Mouse (Mus musculus): Measurements from ENCODE around the gene Bicra. TPM values are rescaled to one million over a fixed set of nuclear protein-coding genes. Genes with fewer than 3 reads are reported as not detected.

Bicra gene
- polyA plus RNA-seq, 1 experiment from 2014 or later = 2.3 TPM

GRCm38 (mm10) chr7:16045538-16045937, 2.2 kb downstream of the Bicra start:
- Histone ChIP-seq H3K27me3 (replicated peaks; ENCODE audit: insufficient read depth, low read length) (no peaks in the 10 kb centered on the region), H3K36me3 (ENCODE audit: insufficient read depth, low read length) (no peaks in the 10 kb centered on the region), H3K9ac (replicated peaks; ENCODE audit: low read depth) (no peak overlapping the region), H3K9me3 (ENCODE audit: low read length) (no peaks in the 10 kb centered on the region), H3K4me3 (ENCODE audit: low read depth, low read length) (no peak overlapping the region), H3K4me1 (ENCODE audit: insufficient read depth, low read depth, low read length) (peaks cover 20% of the 10 kb centered on the region; the same call in 1 of the 2 replicates), H3K4me2 (replicated peaks; ENCODE audit: low read depth, low read length) (peak overlapping the region; percentile 93), H3K27ac (ENCODE audit: low read length) (peak overlapping the region; percentile 95)
- WGBS = 54% methylated on average over 2 of the region's 2 CpGs
- ATAC-seq (no peak), DNase-seq (ENCODE audit: low spot score) (no peak)
- TF ChIP-seq CTCF (IDR thresholded peaks at IDR 0.05) (no peak), EP300 (IDR thresholded peaks at IDR 0.05) (no peak)

- H3K4me2 ChIP-seq (replicated peaks; ENCODE audit: low read depth, low read length) = no peak overlapping the region
- no peak overlapping the region for H3K9ac ChIP-seq (replicated peaks; ENCODE audit: low read depth)
- no peaks in the 10 kb centered on the region for H3K9me3 ChIP-seq (ENCODE audit: low read length)
- H3K27me3 ChIP-seq (replicated peaks; ENCODE audit: insufficient read depth, low read length) = no peaks in the 10 kb centered on the region
- H3K27ac ChIP-seq (ENCODE audit: low read length) = 0 out of 2 replicates have a peak overlapping the region, but pooled peaks have one; percentile 22
- no peak overlapping the region for H3K4me3 ChIP-seq (ENCODE audit: low read depth, low read length)
- no peak for TF ChIP-seq EP300 (IDR thresholded peaks at IDR 0.05)
- TF ChIP-seq CTCF (IDR thresholded peaks at IDR 0.05) = no peak
- H3K36me3 ChIP-seq (ENCODE audit: insufficient read depth, low read length) = no peaks in the 10 kb centered on the region
- WGBS = 31% methylated on average over 5 of the region's 5 CpGs
- ATAC-seq = no peak
- no peak for DNase-seq (ENCODE audit: low spot score)
- peaks cover 15% of the 10 kb centered on the region; the same call in 1 of the 2 replicates for H3K4me1 ChIP-seq (ENCODE audit: insufficient read depth, low read depth, low read length)
Observed at GRCm38 (mm10) chr7:16044531-16044930, 3.2 kb downstream of the Bicra start.

- WGBS = 44% methylated on average over 3 of the region's 3 CpGs
- H3K9ac ChIP-seq (replicated peaks; ENCODE audit: low read depth) = no peak overlapping the region
- H3K4me2 ChIP-seq (replicated peaks; ENCODE audit: low read depth, low read length) = no peak overlapping the region
Observed at GRCm38 (mm10) chr7:16043861-16044435, 3.8 kb downstream of the Bicra start.

GRCm38 (mm10) chr7:16042850-16043775, 4.6 kb downstream of the Bicra start:
- Histone ChIP-seq H3K27ac (ENCODE audit: low read length) (peak overlapping the region; percentile 49; the same call in 1 of the 2 replicates), H3K9ac (replicated peaks; ENCODE audit: low read depth) (no peak overlapping the region), H3K9me3 (ENCODE audit: low read length) (no peaks in the 10 kb centered on the region), H3K4me3 (ENCODE audit: low read depth, low read length) (no peak overlapping the region), H3K27me3 (replicated peaks; ENCODE audit: insufficient read depth, low read length) (no peaks in the 10 kb centered on the region), H3K36me3 (ENCODE audit: insufficient read depth, low read length) (no peaks in the 10 kb centered on the region), H3K4me1 (ENCODE audit: insufficient read depth, low read depth, low read length) (peaks cover 5% of the 10 kb centered on the region; the same call in 1 of the 2 replicates), H3K4me2 (replicated peaks; ENCODE audit: low read depth, low read length) (no peak overlapping the region)
- ATAC-seq (no peak), DNase-seq (ENCODE audit: low spot score) (peak; percentile 34)
- 56% methylated on average over 10 of the region's 10 CpGs for WGBS
- TF ChIP-seq CTCF (IDR thresholded peaks at IDR 0.05) = peak; percentile 32
- no peak for TF ChIP-seq EP300 (IDR thresholded peaks at IDR 0.05)

More at GRCm38 (mm10) chr7:16043861-16044435, 3.8 kb downstream of the Bicra start:
- Histone ChIP-seq H3K27ac (ENCODE audit: low read length) (peak overlapping the region; percentile 22; the same call in 1 of the 2 replicates), H3K27me3 (replicated peaks; ENCODE audit: insufficient read depth, low read length) (no peaks in the 10 kb centered on the region), H3K9me3 (ENCODE audit: low read length) (no peaks in the 10 kb centered on the region), H3K4me3 (ENCODE audit: low read depth, low read length) (no peak overlapping the region), H3K36me3 (ENCODE audit: insufficient read depth, low read length) (no peaks in the 10 kb centered on the region), H3K4me1 (ENCODE audit: insufficient read depth, low read depth, low read length) (peaks cover 10% of the 10 kb centered on the region; the same call in 1 of the 2 replicates)
- no peak for ATAC-seq
- DNase-seq (ENCODE audit: low spot score) = no peak
- TF ChIP-seq EP300 (IDR thresholded peaks at IDR 0.05) (no peak), CTCF (IDR thresholded peaks at IDR 0.05) (no peak)

- no peaks in the 10 kb centered on the region for H3K27me3 ChIP-seq (replicated peaks; ENCODE audit: insufficient read depth, low read length)
- H3K36me3 ChIP-seq (ENCODE audit: insufficient read depth, low read length) = no peaks in the 10 kb centered on the region
- DNase-seq (ENCODE audit: low spot score) (no peak), ATAC-seq (no peak)
- no peak overlapping the region for H3K9ac ChIP-seq (replicated peaks; ENCODE audit: low read depth)
- TF ChIP-seq EP300 (IDR thresholded peaks at IDR 0.05) (no peak), CTCF (IDR thresholded peaks at IDR 0.05) (no peak)
- no peak overlapping the region for H3K4me3 ChIP-seq (ENCODE audit: low read depth, low read length)
- H3K4me2 ChIP-seq (replicated peaks; ENCODE audit: low read depth, low read length) = no peak overlapping the region
- no peak overlapping the region for H3K27ac ChIP-seq (ENCODE audit: low read length)
- H3K4me1 ChIP-seq (ENCODE audit: insufficient read depth, low read depth, low read length) = peaks cover 5% of the 10 kb centered on the region; the same call in 1 of the 2 replicates
- 82% methylated on average over 2 of the region's 2 CpGs for WGBS
- no peaks in the 10 kb centered on the region for H3K9me3 ChIP-seq (ENCODE audit: low read length)
Observed at GRCm38 (mm10) chr7:16041208-16041607, 6.5 kb downstream of the Bicra start.

- no peak overlapping the region for H3K9ac ChIP-seq (replicated peaks; ENCODE audit: low read depth)
- ATAC-seq = no peak
- H3K27me3 ChIP-seq (replicated peaks; ENCODE audit: insufficient read depth, low read length) = no peaks in the 10 kb centered on the region
- no peaks in the 10 kb centered on the region for H3K36me3 ChIP-seq (ENCODE audit: insufficient read depth, low read length)
- no peak overlapping the region for H3K27ac ChIP-seq (ENCODE audit: low read length)
- H3K4me1 ChIP-seq (ENCODE audit: insufficient read depth, low read depth, low read length) = peaks cover 5% of the 10 kb centered on the region; the same call in 1 of the 2 replicates
- DNase-seq (ENCODE audit: low spot score) = no peak
- H3K9me3 ChIP-seq (ENCODE audit: low read length) = no peaks in the 10 kb centered on the region
- TF ChIP-seq EP300 (IDR thresholded peaks at IDR 0.05) (no peak), CTCF (IDR thresholded peaks at IDR 0.05) (no peak)
- H3K4me3 ChIP-seq (ENCODE audit: low read depth, low read length) = no peak overlapping the region
- 92% methylated on average over 5 of the region's 5 CpGs for WGBS
- no peak overlapping the region for H3K4me2 ChIP-seq (replicated peaks; ENCODE audit: low read depth, low read length)
Observed at GRCm38 (mm10) chr7:16039363-16039762, 8.4 kb downstream of the Bicra start.
